Mouse (Mus musculus): Measurements from ENCODE around the gene Epas1. TPM values are rescaled to one million over a fixed set of nuclear protein-coding genes. Genes with fewer than 3 reads are reported as not detected.
A peak's percentile ranks its signal among the peaks of the same experiment; 100 is the strongest.

The Epas1 gene
- total RNA-seq, 2 experiments from 2014 or later = 112 to 123 TPM

- DNase-seq = peak; percentile 3
These were observed 76.1 kb downstream of the Epas1 start for GRCm38 (mm10) chr17:86829383-86830175.

GRCm38 (mm10) chr17:86830893-86831292 is 77.4 kb downstream of the Epas1 start:
- peak; percentile 3 for DNase-seq

GRCm38 (mm10) chr17:86832562-86833327 is 79.2 kb downstream of the Epas1 start:
- DNase-seq = peak; percentile 65

GRCm38 (mm10) chr17:86833945-86834344 is 80.4 kb downstream of the Epas1 start:
- no peak for DNase-seq

GRCm38 (mm10) chr17:86839308-86839707 is 85.8 kb downstream of the Epas1 start:
- DNase-seq = no peak

- DNase-seq = no peak
These were observed 97.3 kb downstream of the Epas1 start for GRCm38 (mm10) chr17:86850700-86851337.

- no peak for DNase-seq
These were observed 98.3 kb downstream of the Epas1 start for GRCm38 (mm10) chr17:86851782-86852181.

- DNase-seq = no peak
These were observed 99.1 kb downstream of the Epas1 start for GRCm38 (mm10) chr17:86852591-86853031.

GRCm38 (mm10) chr17:86870586-86870985 is 117.1 kb downstream of the Epas1 start:
- no peak for DNase-seq

GRCm38 (mm10) chr17:86872643-86873042 is 119.1 kb downstream of the Epas1 start:
- DNase-seq = no peak

- DNase-seq = no peak
These were observed 123.4 kb downstream of the Epas1 start for GRCm38 (mm10) chr17:86876940-86877339.

- DNase-seq = no peak
These were observed 124.2 kb downstream of the Epas1 start for GRCm38 (mm10) chr17:86877747-86878146.

- DNase-seq = no peak
These were observed 126.6 kb downstream of the Epas1 start for GRCm38 (mm10) chr17:86880056-86880455.

GRCm38 (mm10) chr17:86880461-86881044 is 127.1 kb downstream of the Epas1 start:
- no peak for DNase-seq

Other genes starting within 250 kb of the Epas1 start
- under 1 TPM in 1 of 2 experiments, not detected in 1; 0.12 TPM for gene Gm10309, start 248.5 kb upstream of the Epas1 start, total RNA-seq (2021)
- gene Tmem247, start 163.6 kb downstream of the Epas1 start, total RNA-seq (2021) = not detected
- gene Atp6v1e2, start 194.2 kb downstream of the Epas1 start, total RNA-seq (2021) = not detected
- gene Rhoq, start 209.4 kb downstream of the Epas1 start, total RNA-seq (2021) = 100 to 1,000 TPM; 117 to 133 TPM

Measured in heart, postnatal 4 days (tissue).